Mouse (Mus musculus) thymus, postnatal 0 days (tissue): ENCODE measurements around the gene Cntnap1. TPM values are rescaled to one million over a fixed set of nuclear protein-coding genes. Genes with fewer than 3 reads are reported as not detected.
"Not testable (repeated sequence)": the region's sequence is repeated elsewhere in the genome, so short reads cannot be mapped to it uniquely, and the experiment has no call there.

Experiments used
- DNase-seq: peaks from one replicate; pipeline ENCODE4 v3.0.0-alpha.2; 2015; ENCODE audit warnings: low spot score
- polyA plus RNA-seq: library from polyadenylated mRNA; unstranded; fragments of >200 nt; fragmentation: Nextera tagmentation; extraction: Ambion mirVana; gene quantifications from 2 replicates; pipeline ENCODE4 v1.2.1, GENCODE M21; 2015

The Cntnap1 gene
- polyA plus RNA-seq: 0.32 and 0.53 TPM in 2 replicates

GRCm38 (mm10) chr11:101170354-101170810 is at the start of gene Cntnap1:
Cntnap1 (plus strand) TSS chr11:101170523.
- no peak for DNase-seq

DNA sequence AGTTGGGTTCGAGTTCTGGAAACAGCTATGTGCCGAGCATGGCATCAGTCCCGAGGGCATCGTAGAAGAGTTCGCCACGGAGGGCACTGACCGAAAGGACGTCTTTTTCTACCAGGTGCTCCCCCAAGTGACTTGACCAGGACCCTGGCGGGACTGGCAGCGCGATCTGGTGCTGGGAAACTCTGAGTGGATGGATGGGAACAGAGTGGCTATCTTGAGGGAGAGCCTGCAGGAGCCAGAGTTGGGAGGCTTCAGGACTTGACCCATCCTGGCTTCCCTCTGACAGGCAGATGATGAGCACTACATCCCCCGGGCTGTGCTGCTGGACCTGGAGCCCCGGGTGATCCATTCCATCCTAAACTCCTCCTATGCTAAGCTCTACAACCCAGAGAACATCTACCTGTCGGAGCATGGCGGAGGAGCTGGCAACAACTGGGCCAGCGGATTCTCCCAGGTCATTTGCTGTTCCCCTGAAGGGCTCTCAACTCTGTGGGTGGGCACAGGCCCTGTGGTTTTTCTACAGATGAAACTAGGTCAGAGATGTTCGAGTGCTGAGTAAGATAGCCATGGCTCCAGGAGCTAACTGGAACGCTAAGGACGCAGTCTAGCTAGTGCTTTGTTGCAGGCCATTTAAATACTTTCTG is 49.7 kb upstream of the Cntnap1 start:
- DNase-seq: peak; percentile 9

GRCm38 (mm10) chr11:101124494-101124893 is 45.8 kb upstream of the Cntnap1 start:
- not testable (repeated sequence) for DNase-seq

DNA sequence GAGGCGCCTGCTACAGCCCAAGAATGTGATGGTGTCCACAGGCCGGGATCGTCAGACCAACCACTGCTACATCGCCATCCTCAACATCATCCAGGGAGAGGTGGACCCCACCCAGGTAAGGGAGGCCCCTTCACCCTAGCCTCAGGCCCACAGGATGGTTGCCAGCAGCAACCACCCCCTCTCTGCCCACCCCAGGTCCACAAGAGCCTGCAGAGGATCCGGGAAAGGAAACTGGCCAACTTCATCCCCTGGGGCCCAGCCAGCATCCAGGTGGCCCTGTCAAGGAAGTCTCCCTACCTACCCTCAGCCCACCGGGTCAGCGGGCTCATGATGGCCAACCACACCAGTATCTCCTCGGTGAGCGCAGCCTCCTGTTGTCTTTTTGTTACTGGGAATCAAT is 45.3 kb upstream of the Cntnap1 start:
- not testable (repeated sequence) for DNase-seq

GRCm38 (mm10) chr11:101127075-101127474 is 43.2 kb upstream of the Cntnap1 start:
- no peak for DNase-seq

GRCm38 (mm10) chr11:101128996-101129577 is 41.2 kb upstream of the Cntnap1 start:
- no peak for DNase-seq

DNA sequence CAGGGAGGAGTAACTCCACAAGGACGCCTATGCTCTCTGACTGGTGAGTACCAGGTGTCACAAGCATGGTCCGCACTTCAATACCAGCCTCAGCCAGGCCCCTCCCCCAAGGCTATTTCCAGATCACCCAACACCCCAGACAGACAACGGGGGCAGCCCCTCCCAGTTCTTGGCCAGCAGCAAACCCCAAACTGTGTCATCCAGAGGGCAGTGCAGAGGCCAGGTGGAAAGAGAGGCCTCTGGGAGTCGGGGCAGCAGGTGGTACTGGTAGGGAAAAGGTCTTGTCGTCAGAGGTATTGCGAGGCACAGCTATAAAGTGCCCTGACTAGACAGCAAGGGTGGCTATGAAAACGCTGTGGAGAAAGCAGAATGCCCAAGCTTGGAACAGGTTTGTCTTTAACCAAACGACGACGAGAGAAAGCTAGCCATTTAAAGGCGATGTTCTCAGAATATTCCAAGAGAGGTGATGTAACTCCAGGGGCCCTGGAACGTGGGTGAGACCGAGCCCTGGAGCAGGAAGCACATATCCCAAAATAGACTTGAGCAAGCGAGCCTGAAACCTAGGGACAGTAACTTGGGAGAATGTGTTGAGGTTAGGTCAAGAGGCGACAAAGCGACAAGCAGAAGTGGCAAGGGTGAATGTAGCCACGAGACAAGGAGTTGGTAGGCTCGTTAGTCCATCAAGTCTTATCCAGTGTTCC is 40.1 kb upstream of the Cntnap1 start:
- no peak for DNase-seq

DNA sequence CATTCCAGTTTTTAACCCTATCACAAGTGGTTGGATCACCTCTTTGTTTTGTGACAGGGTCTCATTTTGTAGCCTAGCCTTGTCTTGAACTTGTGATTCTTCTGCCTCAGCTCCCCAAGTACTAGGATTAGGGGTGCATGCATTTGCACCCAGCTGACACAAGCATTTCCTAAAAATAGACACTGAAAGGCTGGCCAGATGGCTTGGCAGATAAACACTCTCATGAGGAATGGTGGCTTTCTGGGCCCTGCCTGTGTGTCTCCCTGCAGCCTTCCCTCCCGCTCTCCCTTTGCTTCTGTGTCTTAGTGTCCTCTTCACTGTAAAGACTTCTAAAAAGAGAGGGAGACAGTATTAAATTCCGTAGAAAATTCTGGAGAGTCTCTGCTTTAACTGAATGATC is 39.1 kb upstream of the Cntnap1 start:
- no peak for DNase-seq

DNA sequence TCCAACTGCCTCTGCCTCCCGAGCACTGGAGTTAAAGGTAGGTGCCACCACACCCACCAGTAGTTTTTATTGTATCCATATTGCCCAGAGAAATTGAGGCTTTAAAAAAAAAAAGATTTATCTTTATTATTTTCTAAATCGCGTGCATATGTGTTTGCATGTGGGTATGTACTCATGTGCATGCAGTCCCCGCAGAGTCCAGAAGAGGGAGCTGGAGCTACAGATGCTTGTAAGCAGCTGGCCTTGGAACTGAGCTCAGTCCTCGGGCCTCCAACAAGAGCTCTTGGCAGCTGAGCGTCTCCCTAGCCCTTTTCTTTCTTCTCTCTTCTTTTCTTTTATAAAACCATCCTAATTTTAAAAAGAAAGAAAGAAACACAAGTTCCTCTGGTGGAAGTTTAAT is 38.6 kb upstream of the Cntnap1 start:
- DNase-seq: peak; percentile 42

DNA sequence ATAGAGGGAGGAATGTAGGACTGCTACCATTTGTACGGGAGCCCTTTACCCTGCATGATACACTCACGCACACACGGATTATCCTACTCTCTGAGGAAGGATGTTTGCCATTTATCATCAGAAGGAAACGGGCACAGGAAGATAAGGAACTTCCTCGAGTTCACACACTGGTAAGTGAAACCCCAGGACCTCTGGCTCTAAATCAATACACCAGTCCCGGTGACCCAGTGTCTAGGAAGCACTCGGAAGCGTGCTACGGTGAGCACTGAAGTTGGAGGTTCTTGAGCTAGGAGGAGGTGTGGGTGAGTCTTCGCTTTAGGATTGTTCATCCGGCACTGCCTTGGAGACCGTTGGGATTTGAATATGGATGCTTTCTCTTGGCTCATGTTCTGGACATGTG is 37.3 kb upstream of the Cntnap1 start:
- DNase-seq: no peak

GRCm38 (mm10) chr11:101134217-101134865 is 36.0 kb upstream of the Cntnap1 start:
- DNase-seq: no peak

GRCm38 (mm10) chr11:101137000-101137399 is 33.3 kb upstream of the Cntnap1 start:
- no peak for DNase-seq

DNA sequence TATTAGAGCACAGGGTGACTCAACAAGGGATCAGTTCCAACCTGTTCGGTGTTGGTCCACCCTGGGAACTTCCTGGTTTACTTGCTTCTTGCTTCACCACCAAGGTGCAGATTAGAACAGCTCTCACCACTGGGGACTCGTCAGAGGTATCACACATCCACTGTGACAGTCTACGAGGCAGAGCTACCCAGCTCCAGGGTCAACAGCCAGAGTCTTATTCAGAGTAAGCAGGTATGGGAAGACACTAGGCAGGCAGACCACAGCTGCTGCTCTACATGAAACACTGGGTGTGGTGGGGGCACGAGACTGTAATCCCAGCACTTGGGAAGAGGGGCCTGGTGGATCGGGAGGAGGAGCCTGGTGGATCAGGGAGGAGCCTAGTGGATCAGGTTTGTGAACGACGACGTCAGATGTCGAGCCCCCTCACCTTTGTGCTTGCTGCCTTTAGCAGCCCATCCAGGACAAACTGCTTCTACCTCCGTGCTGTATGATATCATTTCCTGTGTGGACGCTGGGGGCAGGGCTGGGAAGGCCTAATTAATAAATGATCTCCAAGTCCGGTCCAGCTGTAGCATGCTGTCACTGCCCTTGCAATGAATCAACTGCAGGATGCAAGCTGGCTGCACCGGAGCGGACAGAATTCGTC is 31.7 kb upstream of the Cntnap1 start:
- no peak for DNase-seq

GRCm38 (mm10) chr11:101140164-101140819 is 30.0 kb upstream of the Cntnap1 start:
- no peak for DNase-seq

- no peak for DNase-seq
Measured at GRCm38 (mm10) chr11:101141088-101141487, 29.2 kb upstream of the Cntnap1 start.

DNA sequence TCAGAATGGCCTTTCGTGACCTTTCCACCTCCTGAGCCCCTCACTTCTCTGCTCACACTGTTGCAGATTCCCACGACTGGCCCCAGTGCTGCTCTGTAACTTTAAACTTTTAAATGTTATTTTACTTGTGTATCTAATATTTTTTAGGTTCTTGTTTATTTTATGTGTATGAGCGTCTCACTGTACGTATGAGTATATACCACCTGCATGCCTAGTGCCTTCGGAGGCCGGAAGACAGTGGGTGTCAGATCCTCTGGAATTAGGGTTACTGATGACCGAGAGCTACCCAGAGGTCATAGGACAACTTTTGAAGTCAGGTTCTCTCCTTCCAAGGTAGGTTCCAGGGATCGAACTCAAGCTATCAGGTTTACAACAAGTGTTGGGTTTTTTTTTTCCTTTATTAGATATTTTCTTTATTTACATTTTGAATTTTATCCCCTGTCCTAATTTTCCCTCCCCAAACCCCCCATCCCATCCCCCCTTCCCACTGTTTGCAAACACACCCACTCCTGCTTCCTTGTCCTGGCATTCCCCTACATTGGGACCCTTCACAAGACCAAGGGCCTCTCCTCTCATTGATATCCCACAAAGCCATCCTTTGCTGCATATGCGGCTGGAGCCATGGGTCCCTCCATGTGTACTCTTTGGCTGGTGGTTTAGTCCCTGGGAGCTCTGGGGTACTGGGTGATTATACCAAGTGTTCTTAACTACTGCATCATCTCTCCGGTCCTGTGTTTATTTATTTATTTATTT is 27.9 kb upstream of the Cntnap1 start:
- no peak for DNase-seq

- peak; percentile 67 for DNase-seq
Measured at GRCm38 (mm10) chr11:101143338-101144225, 26.7 kb upstream of the Cntnap1 start.

DNA sequence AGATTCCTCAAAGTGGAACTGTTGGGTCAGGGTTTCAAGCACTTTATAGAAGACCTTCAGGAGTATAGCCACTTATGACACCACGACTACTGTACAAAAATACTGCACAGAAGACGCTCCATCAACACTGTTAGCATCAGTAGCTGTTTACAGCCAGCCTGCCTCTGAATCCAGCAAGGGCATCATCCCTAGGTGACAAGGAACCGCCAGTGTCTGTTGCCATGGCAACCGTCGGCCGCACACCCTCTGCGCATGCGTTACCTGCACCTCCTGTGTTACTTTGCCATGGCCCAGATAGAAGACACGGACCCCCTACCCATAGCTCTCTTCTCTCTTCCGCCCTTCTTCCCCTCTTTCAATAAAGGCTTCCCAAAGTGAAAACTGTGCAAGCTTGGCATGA is 23.9 kb upstream of the Cntnap1 start:
- DNase-seq: peak; percentile 56

DNA sequence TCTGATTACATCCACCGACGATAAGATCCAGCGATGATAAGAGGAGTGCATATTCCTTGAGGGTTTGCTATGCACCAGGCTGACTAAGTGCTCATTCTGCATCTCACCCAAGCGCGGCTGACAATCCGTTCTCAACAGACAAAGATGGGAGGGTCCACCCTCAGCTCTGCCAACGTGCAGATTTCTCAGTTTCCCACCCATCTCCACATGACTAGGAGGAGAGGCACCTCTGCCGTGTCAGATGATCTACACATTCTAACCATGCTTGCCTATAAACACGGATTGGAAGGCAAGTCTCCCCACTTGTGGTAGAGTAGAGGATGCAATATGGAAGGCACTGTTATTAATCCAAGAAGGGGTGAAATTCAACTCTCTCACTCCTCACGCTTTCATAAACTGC is 21.6 kb upstream of the Cntnap1 start:
- no peak for DNase-seq
